Mouse (Mus musculus) hindbrain, embryonic 12.5 days (tissue): ENCODE data around the gene Nr3c2. TPM values are rescaled to one million over a fixed set of nuclear protein-coding genes. Genes with fewer than 3 reads are reported as not detected.

Experiments used
- ATAC-seq: fragments of 200-750 bp; cut with Nextera tagmentation; 2 replicates; pipeline ENCODE4 v1.8.0; 2017; ENCODE audit warnings: moderate TSS enrichment; ENCODE audit not compliant: low FRiP score
- H3K27ac ChIP-seq: fragments of 300-500 bp; sonication (generic); 2 replicates; pipeline ENCODE4 v1.5.1; 2016; ENCODE audit warnings: mild to moderate bottlenecking
- H3K27me3 ChIP-seq: fragments of 300-500 bp; sonication (generic); 2 replicates; pipeline ENCODE4 v1.6.1; 2016; ENCODE audit warnings: mild to moderate bottlenecking
- H3K36me3 ChIP-seq: fragments of 300-500 bp; sonication (generic); 2 replicates; pipeline ENCODE4 v1.6.1; 2016; ENCODE audit warnings: mild to moderate bottlenecking
- H3K4me1 ChIP-seq: fragments of 300-500 bp; sonication (generic); 2 replicates; pipeline ENCODE4 v1.6.1; 2016
- H3K4me2 ChIP-seq: fragments of 300-500 bp; sonication (generic); replicated peaks from 2 replicates; pipeline ENCODE4 v1.6.1; 2016; ENCODE audit warnings: mild to moderate bottlenecking
- H3K4me3 ChIP-seq: fragments of 300-500 bp; sonication (generic); 2 replicates; pipeline ENCODE4 v1.5.1; 2016; ENCODE audit warnings: mild to moderate bottlenecking
- H3K9ac ChIP-seq: fragments of 300-500 bp; sonication (generic); 2 replicates; pipeline ENCODE4 v1.6.1; 2016; ENCODE audit warnings: mild to moderate bottlenecking, moderate library complexity
- H3K9me3 ChIP-seq: fragments of 300-500 bp; sonication (generic); replicated peaks from 2 replicates; pipeline ENCODE4 v1.6.1; 2016; ENCODE audit warnings: mild to moderate bottlenecking
- WGBS: fragments of 180-500 bp; shearing (Covaris S2); methylation state at CpG from one replicate; pipeline ENCODE4 v1.1.7; 2016; 5-methylcytosine and 5-hydroxymethylcytosine counted together
- polyA plus RNA-seq: library from polyadenylated mRNA; unstranded; fragments of >200 nt; fragmentation: Nextera tagmentation; extraction: Ambion mirVana; gene quantifications from 2 replicates; pipeline ENCODE4 v1.2.1, GENCODE M21; 2016

Gene Nr3c2
- polyA plus RNA-seq, 1 experiment from 2014 or later, result 1.7 TPM

DNA sequence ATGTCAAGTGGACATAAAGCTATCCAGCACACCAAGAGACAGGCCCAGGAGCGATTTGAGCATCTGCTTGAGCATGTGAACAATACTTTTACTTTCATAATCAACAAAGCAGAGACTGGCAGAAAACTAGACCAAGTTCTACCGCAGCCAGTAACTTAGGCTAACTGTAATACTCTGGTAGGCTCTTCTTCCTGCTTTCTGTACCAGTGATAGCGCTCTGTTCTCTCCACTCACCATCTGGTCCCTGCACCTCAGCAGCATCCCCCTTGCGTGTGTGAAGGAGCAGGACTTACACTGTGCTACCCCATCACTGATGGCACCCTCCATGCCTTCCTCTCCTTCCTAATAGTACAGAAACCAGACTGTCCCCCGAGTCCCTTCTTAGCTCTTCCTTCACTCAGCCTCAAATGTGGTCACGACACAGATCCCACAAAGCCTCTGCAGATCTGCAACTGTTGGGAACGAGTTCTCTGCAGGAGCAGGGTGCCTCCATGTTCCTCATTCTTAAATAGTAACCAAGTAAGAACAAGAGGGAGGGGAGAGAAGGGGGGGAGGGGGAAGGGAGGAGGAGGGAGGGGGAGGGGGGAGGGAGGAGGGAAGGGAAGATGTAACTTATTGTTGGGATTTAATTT lies 383.5 kb downstream of the Nr3c2 start:
- Histone ChIP-seq H3K9ac (no peak overlapping the region), H3K36me3 (no peaks in the 10 kb centered on the region), H3K27ac (no peak overlapping the region), H3K27me3 (no peaks in the 10 kb centered on the region), H3K9me3 (no peaks in the 10 kb centered on the region), H3K4me2 (no peak overlapping the region), H3K4me3 (no peak overlapping the region), H3K4me1 (no peaks in the 10 kb centered on the region)
- 83% methylated on average over 7 of the region's 7 CpGs for WGBS
- no peak for ATAC-seq

DNA sequence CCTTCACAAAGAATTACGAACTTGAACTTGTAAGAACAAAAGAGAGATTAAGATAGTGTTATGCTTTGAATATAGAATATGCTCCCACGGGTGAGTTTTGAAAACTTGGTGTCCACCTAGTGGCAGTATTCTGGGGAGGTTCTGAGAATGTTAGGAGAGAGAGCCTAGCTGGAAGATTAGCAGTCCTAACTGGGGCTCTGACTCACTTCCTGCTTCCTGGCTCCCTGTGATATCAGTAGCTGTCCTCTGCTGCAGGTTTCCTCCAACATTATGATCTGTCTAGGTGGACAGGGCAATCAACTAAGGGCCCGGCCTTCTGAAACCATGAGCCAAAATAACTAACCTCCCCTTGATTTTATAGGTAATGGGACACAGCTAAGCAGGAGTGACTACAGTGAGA lies 385.2 kb downstream of the Nr3c2 start:
- Histone ChIP-seq H3K27me3 (no peaks in the 10 kb centered on the region), H3K9ac (no peak overlapping the region), H3K9me3 (no peaks in the 10 kb centered on the region), H3K4me1 (no peaks in the 10 kb centered on the region), H3K36me3 (no peaks in the 10 kb centered on the region), H3K4me2 (no peak overlapping the region), H3K27ac (no peak overlapping the region), H3K4me3 (no peak overlapping the region)
- WGBS, result 91% methylated on average over 3 of the region's 3 CpGs
- no peak for ATAC-seq

DNA sequence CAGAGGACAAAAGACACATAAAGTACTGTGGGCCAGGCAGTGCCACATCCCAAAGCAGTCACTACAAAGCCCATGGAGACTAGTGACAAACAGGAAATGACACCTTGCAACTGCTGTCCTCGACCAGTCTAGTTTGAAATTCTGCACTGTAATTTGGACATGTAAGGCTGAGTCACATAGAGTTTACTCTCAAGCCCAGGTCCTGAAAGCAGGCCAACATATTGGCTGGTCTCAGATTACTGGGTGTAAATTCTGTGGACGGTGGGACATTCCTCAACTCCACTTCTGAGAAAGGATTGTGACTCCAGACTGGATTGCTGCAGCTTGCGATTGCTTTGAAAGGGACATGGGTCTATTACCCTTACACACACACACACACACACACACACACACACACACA lies 388.8 kb downstream of the Nr3c2 start:
- Histone ChIP-seq H3K4me1 (peaks cover 2% of the 10 kb centered on the region; the same call in 1 of the 2 replicates), H3K36me3 (no peaks in the 10 kb centered on the region), H3K4me3 (no peak overlapping the region), H3K27me3 (no peaks in the 10 kb centered on the region), H3K9me3 (no peaks in the 10 kb centered on the region), H3K4me2 (no peak overlapping the region), H3K27ac (no peak overlapping the region), H3K9ac (no peak overlapping the region)
- WGBS, result 79% methylated on average over 3 of the region's 3 CpGs
- ATAC-seq, result no peak

DNA sequence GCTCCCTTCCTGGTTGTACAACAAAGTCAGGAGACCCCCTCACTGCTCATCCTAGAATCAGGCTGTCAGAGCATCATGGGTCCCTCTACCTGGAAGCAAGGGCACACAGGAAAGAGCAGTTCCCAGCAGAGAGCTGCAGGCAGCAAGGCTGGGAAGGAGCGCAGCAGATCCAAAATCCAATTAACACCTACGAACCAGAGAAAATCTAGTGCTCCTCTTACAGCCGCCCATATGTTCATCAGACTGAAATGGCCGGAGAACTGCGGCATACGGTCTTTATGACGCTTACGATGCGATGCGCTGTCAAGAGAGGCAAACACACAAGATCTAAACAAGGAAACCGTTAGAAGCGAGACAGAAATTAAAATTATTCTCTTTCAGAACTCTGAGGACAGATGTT lies 389.2 kb downstream of the Nr3c2 start:
- no peak overlapping the region for H3K27ac ChIP-seq
- H3K27me3 ChIP-seq, result no peaks in the 10 kb centered on the region
- no peak overlapping the region for H3K4me3 ChIP-seq
- no peaks in the 10 kb centered on the region for H3K9me3 ChIP-seq
- H3K4me2 ChIP-seq, result no peak overlapping the region
- no peak overlapping the region for H3K9ac ChIP-seq
- ATAC-seq, result no peak
- H3K36me3 ChIP-seq, result no peaks in the 10 kb centered on the region
- 96% methylated on average over 12 of the region's 12 CpGs for WGBS
- peaks cover 2% of the 10 kb centered on the region; the same call in 1 of the 2 replicates for H3K4me1 ChIP-seq

DNA sequence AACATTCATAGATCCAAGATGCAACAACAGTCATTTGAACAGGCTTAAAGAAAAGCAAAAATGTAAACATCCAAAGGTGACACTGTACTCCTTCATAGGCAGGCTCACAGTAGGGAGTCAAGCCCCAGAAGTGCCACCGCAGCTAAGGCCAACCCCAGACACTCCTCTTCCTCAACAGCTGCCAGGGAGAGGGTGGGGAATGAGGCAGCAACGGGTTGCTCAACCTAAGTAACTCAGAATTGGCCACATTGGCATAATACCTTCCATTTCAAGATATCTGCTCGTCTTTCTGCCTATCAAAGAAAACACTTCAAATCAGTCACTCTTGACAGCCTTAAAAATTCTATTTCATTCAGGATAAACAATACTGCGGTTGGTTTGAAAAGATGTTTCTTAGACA lies 392.9 kb downstream of the Nr3c2 start:
- no peaks in the 10 kb centered on the region for H3K36me3 ChIP-seq
- 58% methylated on average over 4 of the region's 4 CpGs for WGBS
- peaks cover 2% of the 10 kb centered on the region; the same call in 1 of the 2 replicates for H3K4me1 ChIP-seq
- ATAC-seq, result no peak
- no peak overlapping the region for H3K9ac ChIP-seq
- no peaks in the 10 kb centered on the region for H3K27me3 ChIP-seq
- H3K4me2 ChIP-seq, result no peak overlapping the region
- H3K27ac ChIP-seq, result no peak overlapping the region
- H3K4me3 ChIP-seq, result no peak overlapping the region
- 0 out of 2 replicates have a peak, but pooled peaks cover 7% of the 10 kb centered on the region for H3K9me3 ChIP-seq

DNA sequence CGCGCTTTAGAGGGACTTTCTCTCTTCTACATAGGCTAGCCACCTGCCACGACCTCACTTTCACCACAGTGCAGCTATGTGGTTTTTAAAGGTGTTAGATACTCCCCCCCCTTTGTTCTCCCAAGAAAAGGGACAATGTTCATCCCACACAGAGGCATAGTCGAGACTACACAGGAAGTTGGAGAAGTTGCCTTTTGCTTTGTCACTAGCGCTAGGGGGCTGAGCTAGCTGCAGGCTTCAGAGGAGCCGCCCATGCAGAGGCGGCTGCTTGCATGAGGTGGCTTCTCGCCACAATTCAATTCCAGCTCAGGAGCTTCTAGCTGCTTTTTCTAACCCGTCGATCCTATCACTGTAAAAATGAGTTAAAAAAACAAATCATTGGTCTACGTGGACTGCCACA lies 393.4 kb downstream of the Nr3c2 start:
- Histone ChIP-seq H3K9me3 (0 out of 2 replicates have a peak, but pooled peaks cover 7% of the 10 kb centered on the region), H3K36me3 (no peaks in the 10 kb centered on the region), H3K27ac (no peak overlapping the region), H3K4me3 (no peak overlapping the region), H3K27me3 (no peaks in the 10 kb centered on the region), H3K4me2 (0 out of 2 replicates have a peak overlapping the region, but pooled peaks have one; percentile 11), H3K4me1 (peaks cover 2% of the 10 kb centered on the region; the same call in 1 of the 2 replicates), H3K9ac (no peak overlapping the region)
- 53% methylated on average over 11 of the region's 11 CpGs for WGBS
- ATAC-seq, result no peak

DNA sequence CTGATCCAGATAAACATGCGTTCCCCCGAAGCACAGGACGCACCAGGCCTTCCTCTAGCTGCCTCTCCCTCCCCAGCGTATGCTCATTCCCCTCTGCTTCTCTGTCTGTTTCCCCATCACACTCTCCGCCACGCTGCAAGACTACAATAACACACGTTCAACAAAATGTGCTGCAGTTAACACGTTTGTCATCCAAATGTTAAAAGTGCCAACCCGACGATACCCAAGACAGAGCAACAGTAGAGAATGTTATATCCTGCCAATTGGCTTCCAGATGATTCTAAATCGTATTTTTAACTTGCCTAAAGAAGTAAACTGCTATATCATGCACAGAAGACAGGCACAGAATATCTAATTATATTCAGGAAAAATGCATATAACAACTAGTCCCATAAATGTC lies 395.4 kb downstream of the Nr3c2 start:
- Histone ChIP-seq H3K9ac (no peak overlapping the region), H3K4me2 (no peak overlapping the region), H3K4me1 (peaks cover 2% of the 10 kb centered on the region; the same call in 1 of the 2 replicates), H3K9me3 (0 out of 2 replicates have a peak, but pooled peaks cover 7% of the 10 kb centered on the region), H3K4me3 (no peak overlapping the region), H3K27ac (no peak overlapping the region), H3K36me3 (no peaks in the 10 kb centered on the region), H3K27me3 (no peaks in the 10 kb centered on the region)
- no peak for ATAC-seq
- 94% methylated on average over 11 of the region's 11 CpGs for WGBS
